Mouse (Mus musculus) lung, postnatal 10 days (tissue): ENCODE results near the gene Mafg.
"Not testable (repeated sequence)": the region's sequence is repeated elsewhere in the genome, so short reads cannot be mapped to it uniquely, and the experiment has no call there.

Experiments used
- DNase-seq: peaks from one replicate; pipeline ENCODE4 v3.0.0; 2021

The Mafg gene

DNA sequence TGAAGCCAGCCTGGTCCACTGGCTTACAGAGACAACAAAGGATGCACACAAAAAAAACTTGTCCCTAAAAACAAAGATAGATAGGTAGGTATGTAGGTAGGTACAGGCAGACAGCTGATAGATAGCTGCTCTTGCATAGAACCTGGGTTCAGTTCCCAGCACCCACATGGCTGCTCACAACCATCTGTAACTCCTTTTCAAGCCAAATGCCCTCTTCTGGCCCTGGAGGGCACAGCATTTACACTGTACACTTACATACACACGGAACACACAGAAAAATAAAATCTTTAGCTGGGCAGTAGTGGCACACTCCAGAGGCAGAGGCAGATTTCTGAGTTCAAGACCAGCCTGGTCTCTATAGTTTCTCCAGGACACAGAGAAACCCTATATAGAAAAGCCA lies 49.5 kb downstream of the Mafg start:
- no peak for DNase-seq

DNA sequence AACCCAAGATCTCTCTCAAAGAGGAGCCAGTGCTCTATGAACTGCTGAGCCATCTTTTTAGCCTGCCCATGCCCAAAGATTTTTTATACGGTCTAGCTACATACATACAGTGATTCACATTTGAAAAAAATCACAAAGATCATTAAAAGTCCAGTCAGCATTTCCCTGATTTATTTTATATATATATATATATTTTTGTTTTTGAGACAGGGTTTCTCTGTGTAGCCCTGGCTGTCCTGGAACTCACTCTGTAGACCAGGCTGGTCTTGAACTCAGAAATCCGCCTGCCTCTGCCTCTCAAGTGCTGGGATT lies 50.5 kb downstream of the Mafg start:
- not testable (repeated sequence) for DNase-seq

DNA sequence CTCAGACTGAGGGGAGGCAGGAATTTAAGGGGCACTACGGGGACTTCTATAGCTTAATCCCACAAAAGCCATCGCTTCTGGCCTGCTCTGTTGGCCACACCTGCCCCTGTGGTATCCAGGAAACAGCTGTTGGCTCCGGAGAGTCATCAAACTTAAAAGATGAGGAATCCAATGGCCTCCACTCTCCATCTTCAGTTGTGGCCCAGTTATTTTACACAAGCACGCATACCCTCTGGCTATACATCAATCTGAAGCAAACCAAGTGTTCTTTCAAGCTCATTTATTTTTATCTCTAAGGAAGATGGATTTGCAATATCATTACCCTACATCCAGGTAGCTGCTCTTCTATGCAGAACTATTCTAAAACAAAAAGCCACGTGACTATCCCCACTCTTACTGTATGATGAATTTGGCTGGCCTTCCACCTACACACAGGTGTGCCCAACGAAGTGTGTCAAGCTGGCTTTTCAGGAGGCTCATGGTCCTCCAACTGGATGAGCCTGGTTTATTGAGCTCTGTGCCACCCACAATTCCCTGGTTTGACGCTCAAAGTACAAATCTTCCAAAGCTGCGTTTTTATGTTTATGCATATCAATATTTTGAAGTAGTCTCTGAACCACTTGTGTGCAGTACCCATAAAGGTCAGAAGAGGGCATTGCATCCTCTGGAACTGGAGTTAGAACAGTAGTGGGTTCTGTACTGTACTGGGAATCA lies 51.0 kb downstream of the Mafg start:
- DNase-seq: peak; percentile 67

DNA sequence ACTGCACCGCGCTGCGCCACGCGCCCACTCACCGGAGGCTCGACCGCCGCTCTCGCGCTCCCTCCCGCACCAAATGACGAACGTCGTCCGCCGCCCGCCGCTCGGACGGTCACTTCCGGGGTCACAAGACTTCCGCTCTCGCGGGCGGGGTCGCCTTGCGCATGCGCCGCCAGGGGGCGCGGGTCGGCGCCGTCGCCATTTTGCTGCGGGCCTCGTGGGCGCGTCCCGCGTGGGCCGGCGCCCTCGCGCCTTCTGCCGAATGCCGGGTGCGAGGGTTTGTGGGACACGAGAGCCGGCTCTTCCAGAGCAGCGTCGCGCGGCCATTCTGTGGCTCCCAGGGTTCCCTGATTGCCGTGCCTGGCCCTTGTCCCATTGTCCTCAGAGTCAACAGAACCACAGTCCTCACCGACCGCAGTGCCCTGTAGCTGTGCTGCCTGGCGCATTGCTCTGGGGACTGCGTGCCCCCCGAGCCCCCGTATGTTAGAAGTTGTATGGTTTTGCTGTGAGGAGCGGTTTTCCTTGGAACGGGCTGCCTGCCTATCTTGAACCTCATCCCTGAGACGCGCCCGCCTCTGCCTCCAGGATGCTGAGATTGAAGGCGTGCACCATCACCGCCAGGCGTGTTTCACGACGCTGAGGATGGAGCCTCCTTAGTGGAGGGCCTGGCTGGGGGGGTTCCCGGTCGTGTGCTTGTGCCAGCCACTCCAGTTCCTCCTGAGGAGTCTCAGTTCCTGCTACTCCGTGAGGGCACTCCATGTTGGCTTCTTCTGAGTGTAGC lies 51.7 kb downstream of the Mafg start, which contains the start of gene Arhgdia:
Gene Arhgdia, minus strand, starts transcription at position 135 of the 778 bp plus-strand sequence.
- DNase-seq: peak; percentile 92

DNA sequence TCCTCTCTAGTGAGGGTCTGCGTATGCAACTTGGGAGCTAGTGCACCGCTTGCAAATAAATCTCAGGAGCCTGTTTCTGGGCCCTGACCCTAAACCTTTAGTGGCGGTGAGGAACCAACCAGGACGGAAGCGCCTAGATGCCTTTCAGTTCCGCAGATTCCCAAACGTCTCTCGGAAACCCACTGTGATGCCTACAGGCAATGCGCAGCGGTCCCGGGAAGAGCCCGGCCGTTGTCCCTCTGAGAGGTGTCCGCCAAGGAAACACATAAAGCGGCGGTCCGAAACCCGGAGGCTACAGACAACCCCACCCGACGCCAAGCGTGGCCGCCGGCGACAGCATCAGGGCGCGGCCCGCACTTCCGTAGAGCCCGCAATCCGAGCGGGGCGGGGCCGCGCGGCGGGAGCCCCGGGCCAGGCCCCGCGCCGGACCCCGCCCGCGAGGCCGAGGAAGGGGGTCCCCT lies 52.5 kb downstream of the Mafg start:
- DNase-seq: peak; percentile 59

DNA sequence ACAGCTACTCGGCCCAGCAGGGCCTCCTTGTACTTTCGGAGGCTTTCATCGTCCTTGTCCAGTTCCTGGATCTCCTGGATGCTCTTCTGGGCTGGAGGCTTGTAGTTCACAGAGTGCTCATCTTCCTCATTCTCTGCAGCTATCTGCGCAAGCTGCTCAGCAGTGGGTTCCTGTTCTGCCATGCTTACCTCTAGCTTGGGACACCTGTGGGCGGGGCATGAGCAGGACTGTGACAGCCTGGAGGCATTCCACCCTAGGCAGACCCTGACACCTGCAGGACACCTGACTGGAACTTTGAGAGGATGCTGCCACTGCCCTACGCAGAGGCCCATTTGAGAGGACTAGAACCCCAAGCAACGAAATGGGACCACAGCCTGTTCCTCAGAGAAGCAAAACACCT lies 53.2 kb downstream of the Mafg start:
- peak; percentile 40 for DNase-seq

DNA sequence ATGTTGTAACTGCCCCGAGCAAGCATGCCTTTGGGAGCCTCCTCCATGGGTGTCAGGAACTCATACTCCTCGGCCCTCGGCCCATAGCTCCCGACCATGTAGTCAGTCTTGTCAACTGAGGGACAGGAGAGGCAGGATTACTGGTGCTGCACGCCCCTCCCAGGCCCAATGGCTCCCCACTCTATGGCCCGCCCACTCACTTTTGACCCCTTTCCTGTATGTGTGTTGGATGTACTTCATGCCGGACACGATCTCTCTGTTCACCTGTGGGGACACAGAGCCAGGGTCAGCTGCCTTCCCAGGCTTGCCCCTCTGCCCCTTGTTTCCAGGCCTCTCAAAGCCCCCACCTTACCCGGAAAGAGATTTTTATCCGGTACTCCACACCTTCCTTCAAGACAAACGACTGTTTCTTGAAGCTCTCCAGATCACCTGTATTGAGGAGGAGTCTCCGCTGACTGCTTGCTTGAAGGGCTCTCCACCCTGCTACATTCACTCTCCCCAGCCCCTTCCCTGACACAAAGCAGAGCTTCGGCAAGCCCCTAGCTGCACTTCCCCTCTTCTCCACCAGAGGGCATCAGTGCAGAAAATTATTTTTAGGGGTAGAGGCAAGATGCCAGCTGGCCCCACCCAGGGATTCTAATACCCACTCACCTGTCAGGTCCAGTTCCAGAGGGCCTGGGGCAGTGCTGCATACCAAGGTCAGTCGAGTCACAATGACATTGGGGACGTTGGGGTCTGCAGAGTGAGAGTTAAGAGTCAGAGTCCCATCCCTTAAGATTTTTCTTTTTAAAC lies 53.9 kb downstream of the Mafg start:
- DNase-seq: peak; percentile 85

DNA sequence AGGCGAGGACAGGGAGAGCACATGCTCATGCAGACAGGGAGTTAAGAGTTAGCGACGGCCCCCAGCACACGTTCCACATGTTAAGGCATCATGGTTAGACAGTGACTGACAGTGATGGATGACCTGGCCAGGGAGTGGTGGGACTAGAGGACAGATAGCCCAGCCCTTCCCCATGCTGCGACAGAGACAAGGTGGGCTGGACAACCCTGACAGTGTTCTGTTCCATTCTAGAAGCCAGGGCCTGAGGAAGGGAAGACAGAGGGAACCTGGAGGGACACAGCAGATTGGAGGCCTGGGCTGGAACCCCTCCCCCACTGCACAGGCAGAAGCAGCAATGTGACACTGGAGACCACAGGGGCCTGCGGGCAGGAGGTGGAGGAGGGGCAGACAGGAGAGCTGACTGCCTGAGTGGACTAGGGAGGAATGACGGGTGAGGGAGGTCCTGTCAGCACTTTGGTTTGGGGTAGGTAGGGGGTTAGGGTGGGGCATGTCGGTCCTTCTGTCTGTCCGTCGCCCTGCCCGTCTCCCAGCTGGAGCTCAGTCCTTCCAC lies 54.6 kb downstream of the Mafg start:
- DNase-seq: no peak

DNA sequence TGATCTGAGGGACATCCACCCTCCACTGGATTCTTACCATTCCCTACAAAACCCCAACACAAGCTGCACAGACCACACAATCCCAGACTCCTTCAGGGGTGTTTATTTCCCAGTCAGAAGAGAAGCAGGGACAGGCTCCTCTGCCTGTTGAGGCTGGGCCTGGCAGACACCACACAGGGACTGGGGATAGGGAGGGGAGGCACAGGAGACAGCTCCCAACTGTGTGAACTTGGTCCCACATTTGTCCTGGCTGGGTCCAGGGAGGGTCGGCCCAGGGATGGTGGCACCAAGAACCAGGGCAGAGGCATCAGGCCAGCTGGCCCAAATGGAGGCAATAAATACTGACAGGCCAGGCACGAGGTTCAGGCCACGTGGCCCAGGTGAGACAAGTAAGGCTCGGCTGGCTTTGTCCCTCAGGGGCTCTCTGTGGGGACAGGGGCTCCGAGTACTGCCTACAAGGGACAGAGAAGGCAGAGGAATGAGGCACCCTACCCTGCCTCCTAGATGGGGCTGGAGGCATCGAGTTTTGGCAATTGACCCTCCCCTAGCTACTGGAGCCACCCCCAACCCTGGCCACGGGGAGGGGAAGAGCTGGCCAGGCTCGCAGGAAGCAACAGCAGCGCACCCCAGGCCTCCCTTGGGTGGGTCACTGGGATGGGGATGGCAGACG lies 55.2 kb downstream of the Mafg start:
- no peak for DNase-seq

DNA sequence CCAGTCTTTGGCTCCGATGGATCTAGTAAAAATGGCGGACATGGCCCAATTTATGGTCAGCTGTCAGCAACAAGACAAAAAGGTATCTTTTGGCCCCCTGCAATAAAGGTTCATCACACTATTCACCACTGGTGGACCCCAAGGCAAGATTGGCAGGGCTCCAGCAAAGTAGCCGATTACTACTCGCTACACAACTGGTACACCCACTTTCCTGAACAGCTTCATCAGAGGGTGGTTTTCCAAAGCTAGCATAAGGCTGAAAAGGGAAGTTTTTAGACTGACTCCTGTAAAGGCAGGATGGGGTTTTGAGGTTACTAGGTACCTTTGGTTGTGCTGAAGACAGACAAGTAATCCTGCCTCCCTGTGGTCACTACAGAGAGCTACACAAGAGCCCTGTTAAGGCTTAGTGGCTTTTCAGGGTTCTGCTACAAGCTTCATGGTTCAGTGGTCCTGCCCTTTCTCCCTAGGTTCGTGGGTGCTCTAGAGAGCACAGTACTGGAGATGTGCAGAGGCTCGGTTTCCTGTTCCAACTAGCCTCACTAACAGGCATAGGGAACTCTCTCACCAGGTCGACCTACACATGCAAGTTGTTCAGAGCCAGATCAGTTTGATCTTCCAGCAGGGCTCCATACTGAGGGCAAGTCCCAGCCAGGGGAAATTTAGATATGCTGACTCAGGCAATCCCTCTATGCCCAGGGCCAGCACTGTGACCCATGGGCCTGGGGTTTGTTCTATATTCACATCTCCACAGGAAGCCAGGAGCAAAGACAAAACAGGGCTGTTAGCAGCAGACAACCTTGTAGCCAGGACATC lies 56.0 kb downstream of the Mafg start:
- peak; percentile 28 for DNase-seq

DNA sequence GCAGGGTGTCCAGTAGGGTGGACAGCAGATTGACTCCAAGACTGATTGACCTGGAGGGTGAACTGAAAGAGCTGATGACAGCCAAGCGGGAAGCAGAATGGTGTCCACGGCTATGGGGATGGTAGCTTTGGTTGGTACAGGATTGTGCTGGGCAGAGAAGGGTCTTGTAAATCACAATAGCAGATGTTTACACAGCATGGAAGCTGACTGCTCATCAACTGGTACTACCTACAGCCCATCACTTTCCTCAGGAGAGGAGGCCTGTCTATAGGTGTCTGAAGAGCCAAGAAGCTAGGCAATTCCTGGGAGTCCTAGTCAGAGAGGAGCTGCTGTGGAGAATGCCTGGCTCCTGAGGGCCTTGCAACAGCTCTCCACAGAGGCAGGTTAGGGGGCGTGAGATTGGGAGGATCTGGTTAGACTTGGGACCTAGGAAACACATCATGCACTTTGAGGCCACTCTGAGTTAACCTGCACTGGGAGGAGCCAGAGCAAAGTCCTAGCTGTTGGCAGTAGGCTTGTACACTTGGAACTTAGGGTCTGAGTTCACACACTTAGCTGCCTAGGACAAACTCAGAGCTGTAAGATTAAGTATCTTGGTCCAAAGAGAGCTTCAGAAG lies 56.9 kb downstream of the Mafg start:
- no peak for DNase-seq

DNA sequence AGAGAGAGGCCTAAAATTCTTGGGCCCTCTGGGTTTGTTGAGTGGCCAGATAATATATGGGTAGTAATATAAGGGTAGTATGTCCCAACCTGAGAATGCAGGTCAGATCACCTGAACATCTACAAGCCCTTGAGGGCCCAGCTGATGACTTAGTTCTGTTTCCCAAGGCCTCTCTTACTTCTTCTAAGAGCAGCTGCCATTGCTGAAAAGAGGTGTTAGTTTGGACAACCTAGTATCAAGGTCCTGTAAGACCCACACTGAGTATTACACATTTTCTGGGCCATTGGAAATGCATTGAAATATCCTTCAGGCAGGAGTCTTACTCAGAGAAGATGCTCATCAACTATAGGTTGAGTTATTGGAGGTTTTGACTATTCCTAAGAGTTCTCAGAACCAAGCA lies 57.5 kb downstream of the Mafg start:
- DNase-seq: no peak
